Mouse (Mus musculus) frontal cortex, adult 2 months (tissue): ENCODE results near the gene Mettl21c. TPM values are rescaled to one million over a fixed set of nuclear protein-coding genes. Genes with fewer than 3 reads are reported as not detected.
A peak's percentile ranks its signal among the peaks of the same experiment; 100 is the strongest.
"Not testable (repeated sequence)": the region's sequence is repeated elsewhere in the genome, so short reads cannot be mapped to it uniquely, and the experiment has no call there.

Experiments used
- DNase-seq, 2 experiments: peaks; one replicate each; pipeline ENCODE4 v3.0.0; 2022; ENCODE audit warnings: low spot score in 1 of 2; ENCODE audit errors: extremely low spot score in 1 of 2
- polyA plus RNA-seq: library from polyadenylated mRNA; depleted of rRNA; stranded (reverse); fragments of >200 nt; gene quantifications from 2 replicates; pipeline ENCODE4 v1.2.3, GENCODE M21; 2012; rRNA removed

Gene Mettl21c
- polyA plus RNA-seq, result 0.02 and 0.12 TPM in 2 replicates

DNA sequence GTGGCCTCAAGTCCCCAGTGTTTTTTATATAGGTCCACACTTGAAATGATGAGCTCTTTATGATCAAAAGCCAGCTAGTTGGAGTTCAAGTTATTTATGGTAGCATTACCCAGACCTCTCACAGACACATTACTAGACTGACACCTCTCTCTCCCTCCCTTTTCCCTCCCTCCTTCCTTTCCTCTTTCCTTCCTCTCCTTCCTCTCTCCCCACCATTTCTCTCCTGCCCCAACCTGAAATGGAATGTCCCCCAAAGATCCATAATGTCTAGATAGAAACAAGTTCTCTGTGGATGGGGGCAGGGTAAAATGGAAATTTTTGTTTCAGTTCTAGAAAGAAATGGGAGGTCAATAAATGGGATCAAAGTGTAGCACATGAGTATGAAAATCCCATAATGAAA is at the start of gene Mettl21c:
TSS of gene Mettl21c (minus strand) at position 101 of the 400 bp plus-strand sequence.
- no peak for DNase-seq

DNA sequence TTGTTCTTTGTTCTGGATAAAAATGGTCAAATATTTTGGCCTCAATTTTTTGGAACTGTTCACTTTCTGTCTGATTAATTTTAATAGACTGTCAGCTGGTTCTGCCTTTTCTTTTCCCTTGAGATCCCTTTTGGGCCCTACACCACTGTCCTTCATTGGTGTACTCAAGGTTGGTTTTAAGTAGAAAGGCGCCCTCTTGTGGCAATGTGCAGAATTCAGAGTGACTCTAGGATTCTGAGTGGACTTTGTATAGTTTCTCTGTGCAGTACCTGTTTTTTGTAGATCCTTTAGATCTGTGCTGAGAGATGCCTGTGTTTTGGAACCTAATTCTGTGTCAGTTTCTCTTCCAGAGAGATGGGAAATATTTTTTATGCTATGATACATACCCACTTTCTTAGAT is 44.8 kb upstream of the Mettl21c start:
- peak; percentile 41 to 81 for DNase-seq

DNA sequence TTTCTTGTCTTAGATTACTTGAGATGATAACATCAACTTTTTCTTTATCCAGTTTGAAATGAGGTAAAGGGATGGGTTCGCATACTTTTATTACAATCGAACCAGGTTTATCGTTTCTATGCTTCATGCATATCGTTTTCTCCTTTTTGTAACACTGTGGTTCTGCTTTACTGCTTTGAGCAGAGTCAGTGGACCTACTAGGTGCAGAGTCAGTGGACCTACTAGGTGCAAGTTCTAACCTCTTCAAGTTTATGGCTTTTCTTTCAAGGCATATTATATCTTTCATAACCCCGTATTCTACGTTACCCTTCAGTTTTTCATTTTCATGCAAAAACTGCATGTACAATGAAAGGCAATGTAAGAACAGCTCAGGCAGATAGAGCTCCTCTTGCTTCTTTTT is 43.6 kb upstream of the Mettl21c start:
- DNase-seq, result no peak

DNA sequence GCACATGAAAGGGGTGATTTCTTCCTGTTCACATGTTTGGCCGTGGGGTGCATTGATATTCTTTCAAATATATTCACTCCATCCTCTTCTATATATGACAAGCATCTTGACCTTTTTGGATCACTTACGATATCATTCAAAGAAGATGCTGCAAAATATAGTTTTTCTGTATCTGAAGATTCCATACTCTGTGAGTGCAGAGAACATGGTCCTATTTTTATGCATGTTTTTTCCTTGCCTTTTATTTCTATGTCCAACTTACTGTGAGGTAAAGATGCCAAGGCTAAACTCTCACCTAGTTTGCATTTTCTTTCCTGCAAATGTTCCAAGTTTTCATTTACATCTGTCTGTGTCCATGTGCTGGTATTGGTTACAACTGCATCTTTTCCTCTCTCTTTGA is 42.0 kb upstream of the Mettl21c start, which contains the start of gene Gm8251:
TSS of gene Gm8251 (minus strand) at position 101 of the 400 bp plus-strand sequence.
- DNase-seq, result no peak

DNA sequence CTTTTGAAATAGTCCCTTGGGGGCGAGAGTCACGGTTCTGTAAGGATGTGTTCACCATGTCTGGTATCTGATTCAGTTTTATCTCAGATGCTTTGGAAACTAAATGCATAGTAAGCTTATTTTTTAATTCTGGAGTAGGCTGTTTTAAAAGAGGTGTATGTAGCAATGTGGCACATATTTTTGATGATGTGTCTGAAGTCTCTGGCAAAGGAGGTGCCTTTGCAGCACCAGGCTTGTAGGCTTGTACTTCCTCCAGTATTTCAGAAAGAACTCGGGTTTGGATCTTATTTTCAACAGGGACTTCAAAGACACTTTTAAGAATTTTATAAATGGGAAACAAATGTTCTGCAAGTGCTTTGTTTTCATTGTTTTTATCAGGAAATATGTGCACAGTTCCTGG is 38.0 kb upstream of the Mettl21c start:
- DNase-seq, result peak in 1 of 2 experiments; percentile 16

DNA sequence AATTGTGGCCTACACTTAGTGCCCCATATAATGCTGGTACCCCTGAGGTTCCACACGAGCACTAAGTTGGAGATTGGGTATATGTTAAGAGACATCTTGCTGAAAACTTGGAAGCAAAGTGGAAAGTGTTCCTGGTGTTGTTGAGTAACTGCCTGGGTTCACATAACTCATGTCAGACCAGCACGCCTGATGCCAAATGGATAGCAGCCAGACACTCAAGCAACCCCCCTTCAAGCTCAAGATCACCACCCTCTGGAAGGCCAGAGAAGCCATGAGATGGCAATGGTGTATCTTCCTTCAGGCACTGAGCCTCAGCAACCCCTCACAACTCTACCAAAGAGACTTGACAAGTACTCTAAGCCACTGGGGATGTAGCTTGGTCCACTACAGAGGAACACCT is 26.7 kb upstream of the Mettl21c start:
- no peak for DNase-seq

DNA sequence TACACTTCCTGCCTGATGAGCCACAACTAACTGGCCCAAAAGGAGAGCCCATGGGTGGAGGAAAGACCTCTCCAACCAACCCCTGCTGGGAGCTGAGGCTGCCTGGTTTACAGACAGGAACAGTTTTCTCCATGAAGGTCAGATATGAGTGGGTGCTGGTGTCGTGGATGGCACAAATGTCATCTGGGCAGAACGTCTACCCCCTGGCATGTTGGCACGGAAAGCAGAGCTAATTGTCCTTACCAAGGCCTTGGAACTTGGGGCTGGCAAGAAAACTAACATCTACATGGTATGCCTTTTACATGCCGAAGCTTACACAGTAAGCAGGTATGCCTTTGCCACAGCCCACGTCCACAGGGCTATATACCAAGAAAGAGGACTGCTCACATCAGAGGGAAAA is 25.9 kb upstream of the Mettl21c start:
- not testable (repeated sequence) for DNase-seq

DNA sequence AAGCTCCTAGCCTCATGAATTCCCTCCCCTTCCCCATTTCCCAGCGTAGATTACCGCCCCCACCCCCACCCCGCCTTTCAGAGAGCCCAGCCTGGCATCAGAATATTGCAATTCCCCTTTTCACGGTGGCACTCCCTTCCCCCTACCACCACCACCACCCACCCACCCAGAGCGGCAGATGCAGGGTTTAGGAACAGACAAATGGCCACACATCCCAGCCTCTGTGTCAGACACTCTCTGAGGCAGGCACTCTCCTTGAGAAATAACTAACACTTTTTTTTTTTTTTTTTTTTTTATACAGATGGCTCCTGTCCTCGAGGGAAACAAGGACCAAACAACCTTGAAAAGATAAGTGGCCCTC is 22.7 kb upstream of the Mettl21c start:
- DNase-seq, result no peak

DNA sequence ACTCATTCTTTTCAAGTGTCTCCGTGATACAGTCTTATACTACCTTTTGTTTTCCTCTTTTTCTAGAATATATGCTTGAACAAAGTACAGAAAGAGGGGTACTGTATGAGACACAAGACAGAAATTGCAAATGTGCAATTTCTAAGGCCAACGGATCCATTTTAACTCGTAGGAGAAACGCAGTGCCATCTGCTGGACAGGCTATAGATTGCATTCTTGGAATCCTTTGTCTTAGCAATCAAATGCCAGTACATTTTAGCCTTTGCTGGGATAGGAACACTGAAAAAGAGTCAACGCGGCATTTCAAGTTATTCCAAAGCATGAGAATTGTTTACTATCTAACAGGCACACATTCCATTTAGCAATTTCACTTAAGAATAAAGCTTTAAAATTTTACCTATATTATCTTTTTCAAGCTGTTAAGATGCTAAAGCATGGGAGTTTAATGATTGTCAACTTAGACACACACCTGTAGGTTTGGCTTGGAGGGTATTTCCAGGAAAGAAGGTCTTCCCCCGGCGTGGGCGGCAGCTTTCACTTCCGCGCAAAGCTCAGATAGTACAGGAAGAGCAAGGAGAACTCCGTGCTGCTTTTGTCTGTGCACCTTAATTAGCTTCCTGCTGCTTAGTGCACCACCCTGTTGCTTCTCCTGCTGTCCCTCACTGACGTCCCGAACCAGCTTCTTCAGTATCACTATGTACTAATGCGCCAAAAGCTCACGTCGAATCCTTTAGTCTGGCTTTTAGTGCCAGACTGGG is 22.1 kb upstream of the Mettl21c start:
- peak in 1 of 2 experiments; percentile 73 for DNase-seq

DNA sequence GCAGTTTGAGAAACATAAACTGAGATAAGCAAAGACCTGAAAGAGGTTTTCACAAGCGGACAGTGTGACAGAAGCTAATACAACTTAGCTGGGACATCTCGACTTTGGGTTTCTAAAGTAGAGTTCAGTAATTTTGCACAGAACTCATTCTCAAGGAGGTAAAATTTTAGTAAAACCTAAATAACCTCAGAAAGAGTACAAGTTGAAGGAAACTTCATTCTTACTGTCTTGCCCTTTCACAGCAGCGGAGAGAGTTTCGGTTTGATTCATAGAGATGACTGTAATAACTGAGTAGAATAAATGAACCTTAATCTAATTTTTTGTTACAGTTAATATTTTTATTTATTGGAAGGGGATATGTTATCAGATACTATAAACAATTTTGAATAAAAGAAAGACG is 13.1 kb upstream of the Mettl21c start:
- no peak for DNase-seq

DNA sequence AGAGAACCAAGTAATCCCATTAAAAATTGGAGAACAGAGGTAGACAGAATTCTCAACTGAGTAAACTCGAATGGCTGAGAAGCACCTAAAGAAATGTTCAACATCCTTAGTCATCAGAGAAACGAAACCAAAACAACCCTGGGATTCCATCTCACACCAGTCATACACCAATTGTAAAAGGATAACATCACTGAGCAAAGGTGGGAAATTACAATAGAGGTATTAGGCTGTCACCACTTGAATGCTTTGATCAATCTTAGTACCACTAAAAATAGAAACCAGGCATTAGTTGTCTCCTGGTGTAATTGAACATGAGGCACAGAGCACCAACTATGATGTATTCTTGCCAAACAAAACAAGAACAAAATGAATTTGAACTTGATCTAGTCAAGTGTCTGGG is 12.4 kb upstream of the Mettl21c start:
- DNase-seq, result no peak

DNA sequence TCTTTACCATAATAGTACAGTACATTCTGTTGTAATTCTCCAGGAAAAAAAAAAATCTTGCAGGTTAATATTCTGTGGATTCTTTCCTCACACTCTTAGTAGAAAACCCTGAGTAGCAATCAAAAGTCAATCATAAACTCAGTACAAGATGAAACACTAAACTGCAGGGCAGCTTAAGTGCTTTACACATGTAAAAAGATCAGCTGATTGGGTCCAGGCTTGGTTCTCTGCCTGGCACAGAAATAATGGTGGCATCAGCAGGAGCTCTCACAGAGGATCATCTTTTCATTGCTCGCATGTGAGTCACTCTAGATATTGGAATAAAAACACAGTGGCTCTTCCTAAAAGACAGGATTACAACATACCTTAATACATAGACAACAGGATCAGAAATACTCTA is 7.8 kb upstream of the Mettl21c start:
- DNase-seq, result no peak

DNA sequence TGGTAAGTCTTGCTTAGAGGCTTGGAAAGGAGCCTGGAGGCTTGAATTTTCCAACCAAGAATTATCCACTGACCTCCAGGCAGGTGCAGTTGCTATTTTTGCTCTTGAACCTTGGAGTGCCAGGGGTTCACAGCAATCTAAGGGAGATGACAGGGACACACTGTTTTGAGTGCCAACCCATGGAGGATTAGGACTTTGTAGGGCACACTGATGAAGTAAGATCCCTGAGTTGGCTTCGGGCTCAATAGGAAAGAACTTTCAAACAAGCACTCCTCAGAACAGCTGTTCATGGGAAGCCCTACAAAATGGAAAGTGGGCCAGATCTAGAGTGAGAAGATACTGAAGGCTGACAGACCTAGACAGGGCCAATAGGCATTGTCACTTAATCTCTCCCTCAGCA is 2.8 kb upstream of the Mettl21c start:
- DNase-seq, result no peak

DNA sequence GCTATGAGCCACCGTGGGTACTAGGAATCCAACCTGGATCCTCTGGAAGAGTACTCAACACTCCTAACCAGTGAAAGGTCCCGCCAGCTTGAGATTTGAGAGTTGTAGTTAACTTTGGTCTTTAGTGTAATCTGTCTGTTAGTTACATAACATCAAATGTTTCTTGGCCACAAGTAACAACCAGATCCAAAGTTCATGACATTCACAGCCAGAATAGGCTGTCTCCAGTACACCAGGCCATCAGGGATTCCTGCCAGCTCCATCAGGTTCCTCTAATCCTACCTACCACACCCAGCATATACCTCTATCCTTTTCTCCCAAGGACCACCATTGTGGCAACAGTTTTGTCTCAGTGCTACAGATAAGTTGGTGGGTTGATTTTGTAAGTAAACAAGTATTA is 4.3 kb downstream of the Mettl21c start:
- DNase-seq, result no peak

DNA sequence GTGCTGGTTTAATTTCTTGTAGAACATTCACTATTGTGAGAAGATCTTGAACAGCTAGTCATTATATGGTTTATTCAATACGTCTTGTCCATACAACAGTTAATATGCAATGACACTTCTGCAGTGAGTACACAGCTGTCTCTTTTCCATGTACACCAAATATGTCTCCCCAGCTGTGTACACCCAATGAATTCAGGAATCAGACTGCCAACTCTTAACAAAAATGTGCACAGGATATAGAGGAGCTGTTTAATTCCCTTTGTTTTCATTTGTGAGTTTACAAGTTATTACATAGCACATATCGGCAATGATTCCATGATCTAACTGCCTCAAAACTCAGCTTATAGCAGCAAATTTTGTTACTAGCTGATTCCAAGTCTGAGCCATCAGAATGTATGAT is 15.3 kb downstream of the Mettl21c start:
- no peak for DNase-seq

DNA sequence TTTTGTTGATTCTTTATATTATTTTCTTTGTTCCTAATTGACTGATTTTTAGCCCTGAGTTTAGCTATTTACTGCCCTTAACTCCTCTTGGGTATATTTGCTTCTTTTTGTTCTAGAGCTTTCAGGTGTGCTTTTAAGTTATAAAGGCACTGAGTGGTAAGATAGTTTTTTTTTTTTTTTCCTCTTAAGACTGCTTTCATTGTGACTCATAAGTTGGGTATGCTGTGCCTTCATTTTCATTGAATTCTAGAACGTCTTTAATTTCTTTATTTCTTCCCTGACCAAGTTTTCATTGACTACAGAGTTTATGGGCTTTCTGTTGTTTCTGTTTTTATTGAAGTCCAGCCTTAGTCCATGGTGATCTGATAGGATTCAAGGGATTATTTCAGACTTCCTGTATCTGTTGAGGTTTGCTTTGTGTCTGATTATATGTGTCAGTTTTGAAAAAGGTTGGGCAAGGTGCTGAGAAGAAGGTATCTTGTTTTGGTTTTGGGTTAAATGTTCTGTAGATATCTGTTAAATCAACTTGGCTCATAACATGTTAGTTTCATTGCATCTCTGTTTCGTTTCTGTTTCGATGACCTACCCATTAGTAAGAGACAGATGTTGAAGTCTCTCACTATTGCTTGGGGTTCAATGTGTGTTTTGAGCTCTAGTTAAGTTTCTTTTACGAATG is 22.8 kb downstream of the Mettl21c start:
- DNase-seq, result no peak

DNA sequence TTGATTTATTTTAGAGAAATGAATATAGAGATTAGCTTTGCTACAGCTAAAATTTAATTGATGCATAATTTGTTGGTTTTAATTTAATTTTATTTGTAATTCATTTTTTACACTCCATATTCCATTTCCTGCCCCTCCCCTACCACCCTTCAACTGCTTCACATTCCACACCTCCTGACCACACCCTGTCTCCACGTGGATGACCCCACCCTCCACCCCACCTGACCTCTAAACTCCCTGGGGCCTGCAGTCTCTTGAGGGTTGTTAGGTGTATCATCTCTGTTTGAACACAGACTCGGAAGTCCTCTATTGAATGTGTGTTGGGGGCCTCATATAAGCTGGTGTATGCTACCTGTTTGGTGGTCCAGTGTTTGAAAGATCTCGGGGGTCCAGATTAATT is 48.7 kb downstream of the Mettl21c start:
- DNase-seq, result no peak

DNA sequence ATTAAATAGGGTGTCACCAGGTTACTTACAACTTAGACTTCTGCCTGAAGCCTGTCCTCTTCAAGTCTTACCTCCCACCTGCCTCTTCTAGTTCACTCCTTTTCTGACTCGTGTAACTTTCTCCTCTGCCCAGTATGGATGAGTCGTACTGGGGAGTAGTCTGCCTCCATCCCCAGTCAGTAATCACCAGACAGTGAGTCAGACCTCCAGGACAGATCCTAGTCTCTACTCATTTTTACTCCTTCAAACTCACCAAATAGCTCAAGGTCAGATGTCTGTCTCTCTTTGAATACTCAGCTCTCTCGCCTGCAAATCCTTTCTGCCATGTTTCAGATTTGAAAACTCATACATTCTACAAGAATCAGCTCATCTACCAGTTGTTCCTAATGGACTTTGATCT is 50.5 kb downstream of the Mettl21c start:
- no peak for DNase-seq

DNA sequence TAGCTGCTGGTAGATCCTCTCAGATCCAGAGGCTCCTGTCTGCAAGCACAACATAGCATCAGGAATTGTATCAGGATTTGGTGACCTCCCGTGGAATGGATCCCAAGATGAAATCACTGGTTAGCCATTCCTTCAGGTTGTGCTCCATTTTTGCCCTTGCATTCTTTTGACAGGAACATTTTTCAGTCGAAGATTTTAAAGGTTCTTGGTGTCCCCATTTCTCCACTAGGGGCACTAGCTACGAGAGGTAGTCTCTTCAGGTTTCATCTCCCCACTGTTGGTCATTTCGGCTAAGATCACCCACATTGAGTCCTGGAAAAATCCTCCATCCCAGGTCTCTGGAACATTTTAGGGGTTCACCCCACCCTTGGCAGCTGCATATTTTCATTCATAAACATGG is 53.1 kb downstream of the Mettl21c start:
- DNase-seq, result no peak

DNA sequence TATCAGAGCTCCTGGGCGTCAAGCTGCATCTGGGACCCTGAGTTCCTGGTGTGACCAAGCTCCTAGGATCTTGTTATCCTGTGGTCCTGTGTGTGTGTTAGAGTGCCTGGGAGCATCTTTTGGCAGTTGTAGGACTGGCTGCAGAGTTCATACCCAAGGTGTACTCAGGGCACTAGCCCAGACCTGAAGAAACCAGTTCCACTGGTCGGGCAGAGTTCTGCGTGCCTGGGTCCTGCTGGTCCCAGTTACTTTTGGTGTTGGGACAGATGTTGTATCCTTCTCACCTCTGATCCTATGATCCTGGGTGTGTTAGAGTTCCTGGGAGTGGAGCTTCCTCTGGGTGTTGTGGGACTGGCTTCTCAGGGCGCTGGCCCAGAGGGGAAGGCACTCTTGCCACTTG is 55.5 kb downstream of the Mettl21c start:
- DNase-seq, result no peak
